Mouse (Mus musculus) cerebellum, adult 2 months (tissue): ENCODE data around the gene Kif18a.

Experiments
- CTCF ChIP-seq: fragments of 200-500 bp; IDR thresholded peaks from 2 replicates; pipeline ENCODE4 v1.5.1; 2011; ENCODE audit warnings: low read depth, mild to moderate bottlenecking, control low read depth, low read length, moderate library complexity, borderline replicate concordance; ENCODE audit not compliant: insufficient read depth
- POLR2A ChIP-seq: fragments of 200-500 bp; IDR thresholded peaks from 2 replicates; pipeline ENCODE4 v1.6.1; 2011; ENCODE audit warnings: low read length, control low read depth, borderline replicate concordance; ENCODE audit not compliant: insufficient read depth

DNA sequence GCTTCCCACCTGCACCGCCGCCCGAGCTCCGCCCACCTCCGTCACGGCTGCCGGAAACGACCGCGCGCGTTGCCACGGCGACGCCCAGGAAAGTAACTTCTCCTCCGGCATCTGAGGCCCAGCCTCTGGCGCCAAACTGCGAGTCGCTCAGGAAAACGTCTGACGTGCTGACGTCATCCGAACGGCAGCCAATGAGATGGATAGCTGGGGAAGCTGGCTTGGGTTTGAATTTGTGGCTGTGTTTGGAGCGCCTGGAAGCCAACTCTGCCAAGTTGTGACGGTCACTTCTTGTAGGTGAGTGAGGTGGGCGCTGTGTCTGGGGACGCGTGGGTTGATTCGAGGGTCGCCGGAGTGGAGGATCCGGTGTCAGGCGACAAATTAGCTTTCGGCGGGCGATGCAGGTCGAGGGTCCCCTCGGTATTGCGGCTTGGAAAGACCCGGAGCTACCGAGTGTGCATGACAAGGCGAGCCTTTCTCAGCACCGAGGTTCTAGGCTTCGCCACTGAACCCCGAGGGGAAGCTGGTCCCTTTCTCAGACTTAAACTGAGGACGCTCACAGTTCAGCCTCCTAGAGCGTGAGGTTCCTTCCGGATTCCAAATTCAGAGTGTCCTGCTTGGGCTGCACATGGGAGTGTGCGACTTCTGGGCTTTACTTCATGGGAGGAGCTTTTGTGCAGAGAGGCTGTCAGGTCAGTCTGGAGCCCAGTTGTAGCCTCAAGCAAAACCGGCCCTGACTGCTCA is at the start of gene Kif18a, which contains the start of gene Mettl15:
- TF ChIP-seq POLR2A (peak; percentile 54), CTCF (no peak)
